Mouse (Mus musculus): ENCODE measurements around the gene Gm2888. TPM values are rescaled to one million over a fixed set of nuclear protein-coding genes. Genes with fewer than 3 reads are reported as not detected.
A peak's percentile ranks its signal among the peaks of the same experiment; 100 is the strongest.
"Not testable (repeated sequence)": the region's sequence is repeated elsewhere in the genome, so short reads cannot be mapped to it uniquely, and the experiment has no call there.

Gm2888 gene
- total RNA-seq (2021) (not detected), polyA plus RNA-seq (2012; rRNA removed) (not detected in 2 replicates)
- long read RNA-seq, result 0 reads

- H3K4me3 ChIP-seq; DNase-seq; H3K27ac ChIP-seq; H3K27me3 ChIP-seq (ENCODE audit: control insufficient read depth, insufficient read depth, low read length); H3K36me3 ChIP-seq (ENCODE audit: control insufficient read depth, insufficient read depth, low read length); H3K79me2 ChIP-seq (replicated peaks; ENCODE audit: control insufficient read depth, insufficient read depth, low read length); intact Hi-C loops (cut with DNase I); H3K4me1 ChIP-seq (ENCODE audit: control insufficient read depth, insufficient read depth, low read length); H3K9ac ChIP-seq (ENCODE audit: low read depth, low read length): not testable (repeated sequence)
- 50% methylated on average over 3 of the region's 3 CpGs for WGBS
Measured at GRCm38 (mm10) chr14:3029702-3030101, at the start of gene Gm2888. Gene Gm2888 (plus strand): TSS chr14:3030002.

GRCm38 (mm10) chr14:3048727-3049512 is 19.1 kb downstream of the Gm2888 start, which contains the start of gene Gm2897:
Gene Gm2897 (plus strand): TSS chr14:3049285.
- H3K36me3 ChIP-seq (ENCODE audit: control insufficient read depth, insufficient read depth, low read length); H3K27ac ChIP-seq; H3K79me2 ChIP-seq (replicated peaks; ENCODE audit: control insufficient read depth, insufficient read depth, low read length); H3K4me1 ChIP-seq (ENCODE audit: control insufficient read depth, insufficient read depth, low read length); intact Hi-C loops (cut with DNase I); H3K27me3 ChIP-seq (ENCODE audit: control insufficient read depth, insufficient read depth, low read length): not testable (repeated sequence)
- 4% methylated on average over 34 of the region's 40 CpGs for WGBS
- peak in 1 of 2 experiments; percentile 42 for DNase-seq
- Histone ChIP-seq H3K9ac (ENCODE audit: low read depth, low read length) (peak within 1 kb of the TSS; percentile 49), H3K4me3 (peak within 1 kb of the TSS; percentile 30)

- intact Hi-C loops (cut with DNase I); H3K27ac ChIP-seq; H3K27me3 ChIP-seq (ENCODE audit: control insufficient read depth, insufficient read depth, low read length); H3K4me1 ChIP-seq (ENCODE audit: control insufficient read depth, insufficient read depth, low read length); H3K79me2 ChIP-seq (replicated peaks; ENCODE audit: control insufficient read depth, insufficient read depth, low read length); H3K36me3 ChIP-seq (ENCODE audit: control insufficient read depth, insufficient read depth, low read length): not testable (repeated sequence)
- H3K4me3 ChIP-seq, result peak overlapping the region; percentile 30
- DNase-seq, result peak in 1 of 2 experiments; percentile 23
- WGBS, result under 1% methylated on average over 17 of the region's 20 CpGs
- peak overlapping the region; percentile 49 for H3K9ac ChIP-seq (ENCODE audit: low read depth, low read length)
Measured at GRCm38 (mm10) chr14:3049513-3049800, 19.7 kb downstream of the Gm2888 start.

DNA sequence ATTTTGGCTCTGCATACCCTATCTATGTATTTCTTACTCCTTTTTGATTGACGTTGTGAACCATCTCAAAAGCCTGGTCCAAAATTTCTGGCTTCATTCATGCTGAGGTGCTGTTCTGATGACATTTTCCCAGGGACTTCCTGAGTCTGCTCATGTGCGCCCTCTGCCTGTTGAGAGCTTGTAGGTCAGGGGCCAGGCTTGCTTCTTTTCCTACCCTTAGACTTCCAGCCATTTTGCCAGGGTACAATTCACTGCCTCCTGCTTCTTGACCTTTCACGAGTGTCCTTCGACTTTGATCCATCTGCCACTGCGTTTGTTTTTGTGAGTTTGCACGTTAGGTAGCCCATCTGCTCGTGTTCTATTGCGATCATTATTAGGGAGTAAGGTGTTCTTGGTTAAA is 20.3 kb downstream of the Gm2888 start:
- TF ChIP-seq CTCF (IDR thresholded peaks at IDR 0.05), result peak; percentile 52
- DNase-seq, result not testable (repeated sequence)

More for the DNA sequence above, 20.3 kb downstream of the Gm2888 start:
- intact Hi-C loops (cut with DNase I); H3K36me3 ChIP-seq (ENCODE audit: control insufficient read depth, insufficient read depth, low read length); H3K4me3 ChIP-seq; H3K27ac ChIP-seq; H3K79me2 ChIP-seq (replicated peaks; ENCODE audit: control insufficient read depth, insufficient read depth, low read length); H3K9ac ChIP-seq (ENCODE audit: low read depth, low read length); H3K4me1 ChIP-seq (ENCODE audit: control insufficient read depth, insufficient read depth, low read length); H3K27me3 ChIP-seq (ENCODE audit: control insufficient read depth, insufficient read depth, low read length): not testable (repeated sequence)
- WGBS, result 6% methylated on average over 5 of the region's 8 CpGs

Other genes starting within 250 kb of the Gm2888 start
- under 1 TPM in 1 of 2 experiments, not detected in 1; 0.27 TPM for gene Gm2897, start 19.3 kb downstream of the Gm2888 start, total RNA-seq (2021)
- 0.27 and 1.4 TPM in 2 replicates for gene Gm2897, start 19.3 kb downstream of the Gm2888 start, polyA plus RNA-seq (2012; rRNA removed)
- not detected for gene Gm10340, start 104.0 kb downstream of the Gm2888 start, total RNA-seq (2021)
- gene Gm10340, start 104.0 kb downstream of the Gm2888 start, polyA plus RNA-seq (2012; rRNA removed), result not detected in 2 replicates
- gene Gm5795, start 158.3 kb downstream of the Gm2888 start, total RNA-seq (2021), result not detected
- not detected in 2 replicates for gene Gm5795, start 158.3 kb downstream of the Gm2888 start, polyA plus RNA-seq (2012; rRNA removed)
- under 1 TPM; 0.23 to 0.61 TPM for gene D830030K20Rik, start 178.5 kb downstream of the Gm2888 start, total RNA-seq (2021)
- gene D830030K20Rik, start 178.5 kb downstream of the Gm2888 start, polyA plus RNA-seq (2012; rRNA removed), result 0.12 and 1.2 TPM in 2 replicates